Mouse (Mus musculus) heart, embryonic 10.5 days (tissue): ENCODE measurements at regions not wholly inside any gene's neighbourhood (a gene's known extent, or its start where the extent isn't known, plus 50 kb on each side); places are given as distances from the start of the nearest gene placed in this dataset.
A peak's percentile ranks its signal among the peaks of the same experiment; 100 is the strongest.

Experiments used
- DNase-seq: peaks from one replicate; pipeline ENCODE4 v3.0.0-alpha.2; 2017; ENCODE audit warnings: low spot score
- H3K27ac ChIP-seq: fragments of 300-500 bp; sonication (generic); 2 replicates; pipeline ENCODE4 v1.5.1; 2016; ENCODE audit warnings: mild to moderate bottlenecking
- H3K27me3 ChIP-seq: fragments of 300-500 bp; sonication (generic); 2 replicates; pipeline ENCODE4 v1.6.1; 2016; ENCODE audit warnings: mild to moderate bottlenecking; ENCODE audit not compliant: poor library complexity, insufficient read depth, severe bottlenecking
- H3K36me3 ChIP-seq: fragments of 300-500 bp; sonication (generic); 2 replicates; pipeline ENCODE4 v1.6.1; 2016; ENCODE audit warnings: mild to moderate bottlenecking, moderate library complexity
- H3K4me1 ChIP-seq: fragments of 300-500 bp; sonication (generic); 2 replicates; pipeline ENCODE4 v1.6.1; 2016; ENCODE audit warnings: mild to moderate bottlenecking
- H3K4me3 ChIP-seq: fragments of 300-500 bp; sonication (generic); 2 replicates; pipeline ENCODE4 v1.5.1; 2016; ENCODE audit warnings: mild to moderate bottlenecking, moderate library complexity
- H3K9me3 ChIP-seq: fragments of 300-500 bp; sonication (generic); 2 replicates; pipeline ENCODE4 v1.6.1; 2016; ENCODE audit warnings: mild to moderate bottlenecking, moderate library complexity
- WGBS: fragments of 180-500 bp; shearing (Covaris S2); methylation state at CpG from one replicate; pipeline ENCODE4 v1.1.7; 2016; 5-methylcytosine and 5-hydroxymethylcytosine counted together

- WGBS: 55% methylated on average over 9 of the region's 9 CpGs
- Histone ChIP-seq H3K4me1 (peaks cover 16% of the 10 kb centered on the region), H3K4me3 (no peak overlapping the region), H3K27ac (no peak overlapping the region), H3K36me3 (no peaks in the 10 kb centered on the region), H3K27me3 (no peaks in the 10 kb centered on the region), H3K9me3 (no peaks in the 10 kb centered on the region)
- no peak for DNase-seq
Measured at GRCm38 (mm10) chr8:116372056-116372455, 132.7 kb upstream of the Dynlrb2 start.

- Histone ChIP-seq H3K27ac (no peak overlapping the region), H3K4me1 (peaks cover 15% of the 10 kb centered on the region), H3K27me3 (no peaks in the 10 kb centered on the region), H3K4me3 (no peak overlapping the region), H3K9me3 (no peaks in the 10 kb centered on the region), H3K36me3 (no peaks in the 10 kb centered on the region)
- DNase-seq: no peak
- WGBS: 60% methylated on average over 6 of the region's 6 CpGs
Measured at GRCm38 (mm10) chr8:116367491-116367890, 137.3 kb upstream of the Dynlrb2 start.

DNA sequence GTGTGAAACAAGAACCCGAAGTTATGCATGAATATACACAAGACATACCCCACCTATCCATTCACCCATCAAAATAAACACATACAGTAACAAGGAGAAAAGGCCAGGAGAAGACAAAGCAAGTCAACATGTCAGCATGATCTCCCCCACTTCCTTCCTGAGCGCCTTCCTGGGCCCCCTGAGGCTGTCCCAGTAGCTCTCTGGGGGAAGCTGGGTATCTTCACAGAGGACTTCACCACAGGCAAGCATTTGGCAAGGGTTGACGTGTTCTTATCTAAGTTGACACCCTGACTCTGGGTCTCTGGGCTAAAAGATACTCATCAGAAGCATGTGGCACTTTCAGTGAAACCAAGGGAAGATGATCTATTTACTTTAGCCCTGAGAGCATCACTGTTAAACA lies 138.1 kb upstream of the Dynlrb2 start:
- peaks cover 11% of the 10 kb centered on the region for H3K4me1 ChIP-seq
- no peak overlapping the region for H3K27ac ChIP-seq
- 47% methylated on average over 3 of the region's 3 CpGs for WGBS
- H3K27me3 ChIP-seq: no peaks in the 10 kb centered on the region
- H3K9me3 ChIP-seq: no peaks in the 10 kb centered on the region
- no peak overlapping the region for H3K4me3 ChIP-seq
- no peak for DNase-seq
- no peaks in the 10 kb centered on the region for H3K36me3 ChIP-seq

GRCm38 (mm10) chr8:116364751-116365150 lies 140.0 kb upstream of the Dynlrb2 start:
- 81% methylated on average over 1 of the region's 1 CpGs for whole genome bisulfite sequencing
- Histone ChIP-seq H3K4me1 (peaks cover 4% of the 10 kb centered on the region; the same call in 1 of the 2 replicates), H3K9me3 (no peaks in the 10 kb centered on the region), H3K4me3 (no peak overlapping the region), H3K27ac (no peak overlapping the region), H3K27me3 (no peaks in the 10 kb centered on the region), H3K36me3 (no peaks in the 10 kb centered on the region)
- no peak for DNase-seq

- WGBS: 82% methylated on average over 2 of the region's 2 CpGs
Measured at GRCm38 (mm10) chr8:116364172-116364571, 140.6 kb upstream of the Dynlrb2 start.

GRCm38 (mm10) chr8:116362351-116362750 lies 142.4 kb upstream of the Dynlrb2 start:
- no peaks in the 10 kb centered on the region for H3K27me3 ChIP-seq
- no peak overlapping the region for H3K4me3 ChIP-seq
- H3K4me1 ChIP-seq: peaks cover 4% of the 10 kb centered on the region; the same call in 1 of the 2 replicates
- no peaks in the 10 kb centered on the region for H3K36me3 ChIP-seq
- no peak overlapping the region for H3K27ac ChIP-seq
- no peak for DNase-seq
- H3K9me3 ChIP-seq: no peaks in the 10 kb centered on the region
- WGBS: 52% methylated on average over 4 of the region's 4 CpGs

More at GRCm38 (mm10) chr8:116364172-116364571, 140.6 kb upstream of the Dynlrb2 start:
- Histone ChIP-seq H3K4me3 (no peak overlapping the region), H3K27ac (no peak overlapping the region), H3K4me1 (peaks cover 4% of the 10 kb centered on the region; the same call in 1 of the 2 replicates), H3K36me3 (no peaks in the 10 kb centered on the region), H3K27me3 (no peaks in the 10 kb centered on the region), H3K9me3 (no peaks in the 10 kb centered on the region)
- no peak for DNase-seq

DNA sequence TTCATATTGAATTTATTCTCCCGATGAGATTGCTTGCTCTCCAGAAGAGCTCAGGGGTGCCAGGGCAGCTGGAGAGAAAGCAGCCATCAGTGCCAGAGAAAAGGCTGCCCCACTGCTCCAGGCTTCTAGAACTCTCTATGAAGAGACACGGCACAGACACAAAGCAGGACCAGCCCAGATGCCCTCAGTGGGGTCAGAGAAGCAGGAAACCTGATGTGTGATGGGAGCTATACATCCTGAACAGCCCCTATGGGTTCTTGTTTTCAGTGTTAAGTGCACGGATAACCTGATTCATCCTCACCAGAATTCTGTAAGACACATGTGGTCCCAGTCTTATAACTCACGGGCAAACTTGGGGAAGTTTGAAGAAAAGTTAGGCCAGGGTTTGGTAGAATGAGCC lies 145.0 kb upstream of the Dynlrb2 start:
- Histone ChIP-seq H3K36me3 (no peaks in the 10 kb centered on the region), H3K9me3 (no peaks in the 10 kb centered on the region)
- WGBS: 78% methylated on average over 4 of the region's 4 CpGs

DNA sequence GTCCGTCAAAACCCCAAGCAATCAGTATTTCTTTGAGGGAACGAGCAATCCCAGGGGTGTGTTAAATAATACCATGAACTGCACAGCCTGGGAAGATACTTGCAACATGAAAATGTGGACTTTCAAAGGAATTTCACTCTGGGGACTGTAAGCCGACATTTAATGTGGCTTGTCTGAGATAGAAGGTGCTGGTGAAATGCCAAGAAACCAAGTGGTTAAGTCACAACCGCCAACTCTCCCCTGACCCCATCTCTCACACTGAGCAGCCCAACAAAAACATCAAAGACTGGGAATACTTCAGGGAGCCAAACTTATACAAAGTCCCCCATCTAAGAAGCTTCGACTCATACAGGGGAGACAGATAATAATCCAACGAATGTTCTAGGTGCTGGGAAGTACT lies 150.0 kb upstream of the Dynlrb2 start:
- 70% methylated on average over 6 of the region's 6 CpGs for WGBS

More for the DNA sequence above, 145.0 kb upstream of the Dynlrb2 start:
- Histone ChIP-seq H3K27ac (no peak overlapping the region), H3K27me3 (0 out of 2 replicates have a peak, but pooled peaks cover 4% of the 10 kb centered on the region), H3K4me3 (no peak overlapping the region), H3K4me1 (peaks cover 4% of the 10 kb centered on the region; the same call in 1 of the 2 replicates)
- no peak for DNase-seq

GRCm38 (mm10) chr8:116353911-116354310 lies 150.9 kb upstream of the Dynlrb2 start:
- Histone ChIP-seq H3K27ac (no peak overlapping the region), H3K4me1 (0 out of 2 replicates have a peak, but pooled peaks cover 4% of the 10 kb centered on the region), H3K36me3 (no peaks in the 10 kb centered on the region), H3K4me3 (no peak overlapping the region), H3K9me3 (no peaks in the 10 kb centered on the region), H3K27me3 (0 out of 2 replicates have a peak, but pooled peaks cover 4% of the 10 kb centered on the region)
- 90% methylated on average over 5 of the region's 5 CpGs for WGBS
- no peak for DNase-seq

More for the DNA sequence above, 150.0 kb upstream of the Dynlrb2 start:
- H3K4me3 ChIP-seq: no peak overlapping the region
- no peaks in the 10 kb centered on the region for H3K36me3 ChIP-seq
- H3K27ac ChIP-seq: no peak overlapping the region
- H3K4me1 ChIP-seq: 0 out of 2 replicates have a peak, but pooled peaks cover 2% of the 10 kb centered on the region
- DNase-seq: no peak
- 0 out of 2 replicates have a peak, but pooled peaks cover 4% of the 10 kb centered on the region for H3K27me3 ChIP-seq
- no peaks in the 10 kb centered on the region for H3K9me3 ChIP-seq

DNA sequence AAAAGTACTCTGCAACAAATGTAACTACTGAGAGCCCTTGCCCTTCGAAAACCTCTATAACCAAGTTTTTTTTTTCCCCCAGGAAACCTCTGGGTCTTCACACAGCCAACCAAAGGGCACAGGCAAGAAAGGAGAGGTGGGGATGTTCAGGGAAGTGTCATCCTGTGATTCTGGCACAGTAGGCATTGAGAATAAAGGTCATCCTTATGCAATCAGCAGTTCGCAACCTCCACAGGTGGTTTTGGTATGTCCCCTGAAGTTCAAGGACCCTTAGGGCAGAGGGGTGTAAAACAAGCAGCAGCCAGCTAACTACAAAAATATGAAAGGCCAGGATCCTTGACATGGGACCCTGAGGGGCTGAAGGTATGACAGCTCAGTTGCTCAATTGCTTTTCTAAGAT lies 152.1 kb upstream of the Dynlrb2 start:
- Histone ChIP-seq H3K27ac (no peak overlapping the region), H3K36me3 (no peaks in the 10 kb centered on the region), H3K9me3 (no peaks in the 10 kb centered on the region), H3K4me3 (no peak overlapping the region), H3K27me3 (0 out of 2 replicates have a peak, but pooled peaks cover 4% of the 10 kb centered on the region), H3K4me1 (0 out of 2 replicates have a peak, but pooled peaks cover 4% of the 10 kb centered on the region)
- WGBS: 91% methylated on average over 2 of the region's 2 CpGs
- no peak for DNase-seq

GRCm38 (mm10) chr8:116348971-116349370 lies 155.8 kb upstream of the Dynlrb2 start:
- Histone ChIP-seq H3K36me3 (no peaks in the 10 kb centered on the region), H3K4me3 (no peak overlapping the region), H3K4me1 (peaks cover 13% of the 10 kb centered on the region), H3K9me3 (no peaks in the 10 kb centered on the region), H3K27me3 (no peaks in the 10 kb centered on the region), H3K27ac (no peak overlapping the region)
- no peak for DNase-seq
- WGBS: 91% methylated on average over 8 of the region's 8 CpGs

DNA sequence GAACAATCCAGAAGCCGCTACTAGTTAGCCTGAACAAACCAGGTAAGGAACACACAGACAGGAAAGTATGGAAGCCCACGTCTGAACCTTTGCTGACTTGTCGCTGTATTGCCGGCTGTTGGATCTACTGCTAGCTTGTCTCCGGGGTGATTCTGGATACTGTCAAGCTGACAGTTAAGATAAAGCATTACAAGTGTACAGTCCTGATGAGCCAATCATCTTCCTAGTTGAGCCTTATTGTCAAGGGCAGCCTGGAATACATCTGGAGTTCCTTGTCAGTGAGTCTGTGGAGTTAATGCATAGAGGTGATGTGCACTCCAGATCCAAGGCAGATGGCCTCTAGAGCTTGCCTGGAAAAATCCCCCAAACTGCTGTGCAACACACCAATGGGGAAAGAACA lies 157.8 kb upstream of the Dynlrb2 start:
- 27% methylated on average over 5 of the region's 5 CpGs for WGBS
- no peak overlapping the region for H3K27ac ChIP-seq
- DNase-seq: peak; percentile 84

GRCm38 (mm10) chr8:116344590-116345222 lies 160.1 kb upstream of the Dynlrb2 start:
- H3K27ac ChIP-seq: no peak overlapping the region
- peaks cover 10% of the 10 kb centered on the region for H3K4me1 ChIP-seq
- WGBS: 80% methylated on average over 5 of the region's 5 CpGs
- H3K27me3 ChIP-seq: no peaks in the 10 kb centered on the region
- H3K9me3 ChIP-seq: no peaks in the 10 kb centered on the region
- H3K36me3 ChIP-seq: no peaks in the 10 kb centered on the region
- DNase-seq: no peak
- no peak overlapping the region for H3K4me3 ChIP-seq

More for the DNA sequence above, 157.8 kb upstream of the Dynlrb2 start:
- no peaks in the 10 kb centered on the region for H3K9me3 ChIP-seq
- H3K27me3 ChIP-seq: no peaks in the 10 kb centered on the region
- H3K4me3 ChIP-seq: no peak overlapping the region
- H3K4me1 ChIP-seq: peaks cover 13% of the 10 kb centered on the region
- H3K36me3 ChIP-seq: no peaks in the 10 kb centered on the region
